Mouse (Mus musculus): ENCODE data around the gene Rab44. TPM values are rescaled to one million over a fixed set of nuclear protein-coding genes. Genes with fewer than 3 reads are reported as not detected.
A peak's percentile ranks its signal among the peaks of the same experiment; 100 is the strongest.

The Rab44 gene
- polyA plus RNA-seq, 1 experiment = 514 TPM

DNA sequence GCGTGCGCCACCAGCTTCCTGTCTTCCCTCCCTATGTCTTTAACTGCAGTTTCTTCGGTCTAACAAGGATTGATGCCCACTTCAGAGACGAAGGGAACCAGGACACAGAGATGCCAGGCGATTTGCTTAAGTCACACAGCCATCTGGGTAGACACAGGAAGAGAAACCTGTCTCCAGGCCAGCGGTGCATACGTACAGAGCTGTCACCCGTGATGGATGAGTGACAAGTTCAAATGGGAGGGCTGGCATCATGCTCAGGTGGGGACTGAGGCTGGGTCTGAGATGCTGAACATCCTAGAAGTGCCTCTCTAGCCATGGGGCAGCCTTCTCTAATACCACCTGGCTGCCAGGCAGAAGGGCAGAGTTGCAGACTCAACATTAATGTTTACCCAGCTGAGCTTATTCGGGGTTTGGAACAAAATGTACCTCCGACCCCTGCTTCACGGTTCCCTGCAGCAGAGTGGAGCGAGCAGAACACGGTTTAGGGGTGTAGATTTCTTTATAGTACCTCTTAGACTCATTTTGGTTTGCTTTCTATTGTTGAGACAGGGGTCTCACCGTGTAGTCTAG lies 56.6 kb downstream of the Rab44 start:
- no peak for TF ChIP-seq POLR2A (IDR thresholded peaks at IDR 0.05; ENCODE audit: borderline replicate concordance, control insufficient read depth, low read depth, low read length)
- TF ChIP-seq CTCF (IDR thresholded peaks at IDR 0.05; ENCODE audit: control insufficient read depth, insufficient read depth, low read length) = no peak
- Histone ChIP-seq H3K27ac (ENCODE audit: control insufficient read depth, insufficient read depth, low read depth, low read length, poor library complexity) (no peak overlapping the region), H3K4me1 (ENCODE audit: control insufficient read depth, insufficient read depth, low read length) (peaks cover 14% of the 10 kb centered on the region), H3K4me3 (replicated peaks; ENCODE audit: control insufficient read depth, low read depth, low read length) (no peak overlapping the region)
- 38% methylated on average over 14 of the region's 14 CpGs for WGBS

DNA sequence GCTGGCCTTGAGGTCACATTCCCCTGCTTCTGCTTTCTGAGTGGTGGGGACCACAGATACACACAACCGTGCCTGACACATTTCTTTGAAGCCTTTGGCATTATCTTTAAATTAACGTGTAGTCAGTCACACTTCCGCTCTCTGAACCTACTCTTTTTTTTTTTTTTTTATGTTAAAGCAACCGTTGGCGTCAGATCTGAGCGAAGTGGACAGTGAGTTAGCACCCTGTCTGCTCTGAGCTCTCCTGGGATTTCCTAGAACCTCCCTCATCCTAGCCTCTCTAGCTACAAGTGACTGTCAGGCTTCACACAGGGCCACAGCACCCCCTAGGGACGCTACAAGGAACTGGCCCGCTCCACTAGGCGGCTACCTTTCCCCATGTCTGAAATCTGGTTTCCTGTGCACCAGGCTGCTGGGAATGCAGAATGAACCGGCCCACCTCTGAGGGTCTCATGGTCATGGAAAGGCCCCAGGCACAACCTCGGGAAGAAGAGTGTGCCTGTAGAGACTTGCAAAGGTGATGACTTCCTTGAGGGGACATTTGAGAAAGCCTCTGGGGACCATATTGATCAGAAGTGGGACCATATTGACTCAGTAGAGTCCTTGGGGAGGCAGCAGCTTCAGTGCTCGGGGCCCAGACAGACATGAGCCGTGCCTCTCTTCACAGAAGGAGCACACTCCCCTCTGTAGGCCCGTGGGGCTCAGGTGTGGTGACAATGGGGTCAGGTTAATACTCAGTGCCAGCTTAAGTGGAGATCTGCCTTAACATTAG lies 57.2 kb downstream of the Rab44 start:
- H3K27ac ChIP-seq (ENCODE audit: control insufficient read depth, insufficient read depth, low read depth, low read length, poor library complexity) = peak overlapping the region; percentile 66
- peaks cover 14% of the 10 kb centered on the region for H3K4me1 ChIP-seq (ENCODE audit: control insufficient read depth, insufficient read depth, low read length)
- TF ChIP-seq CTCF (IDR thresholded peaks at IDR 0.05; ENCODE audit: control insufficient read depth, insufficient read depth, low read length) = peak; percentile 93
- TF ChIP-seq POLR2A (IDR thresholded peaks at IDR 0.05; ENCODE audit: borderline replicate concordance, control insufficient read depth, low read depth, low read length) = no peak
- 6% methylated on average over 14 of the region's 14 CpGs for WGBS
- H3K4me3 ChIP-seq (replicated peaks; ENCODE audit: control insufficient read depth, low read depth, low read length) = no peak overlapping the region

DNA sequence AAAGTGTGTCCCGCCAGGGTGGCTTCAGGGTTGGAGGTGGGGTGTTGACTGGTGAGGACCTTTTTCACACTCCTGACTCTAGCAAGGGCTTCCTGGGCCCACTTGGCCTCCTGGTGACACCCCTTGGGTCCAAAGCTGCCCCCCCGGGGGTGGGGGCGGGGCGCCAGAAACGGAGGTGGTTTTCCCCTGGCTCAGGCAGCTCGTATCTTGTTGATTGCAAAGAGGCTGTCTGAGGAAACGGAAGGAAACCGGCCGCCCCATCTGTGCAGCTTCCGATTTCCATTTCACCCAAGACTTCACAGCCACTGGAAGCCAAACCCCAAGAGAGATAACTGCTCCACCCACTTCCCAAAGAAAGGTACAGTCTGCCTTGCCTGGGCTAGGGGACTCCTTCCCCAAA lies 58.1 kb downstream of the Rab44 start:
- 4% methylated on average over 10 of the region's 10 CpGs for WGBS
- peak overlapping the region; percentile 52 for H3K4me3 ChIP-seq (replicated peaks; ENCODE audit: control insufficient read depth, low read depth, low read length)
- H3K27ac ChIP-seq (ENCODE audit: control insufficient read depth, insufficient read depth, low read depth, low read length, poor library complexity) = peak overlapping the region; percentile 66
- H3K4me1 ChIP-seq (ENCODE audit: control insufficient read depth, insufficient read depth, low read length) = peaks cover 12% of the 10 kb centered on the region
- no peak for TF ChIP-seq CTCF (IDR thresholded peaks at IDR 0.05; ENCODE audit: control insufficient read depth, insufficient read depth, low read length)
- no peak for TF ChIP-seq POLR2A (IDR thresholded peaks at IDR 0.05; ENCODE audit: borderline replicate concordance, control insufficient read depth, low read depth, low read length)

DNA sequence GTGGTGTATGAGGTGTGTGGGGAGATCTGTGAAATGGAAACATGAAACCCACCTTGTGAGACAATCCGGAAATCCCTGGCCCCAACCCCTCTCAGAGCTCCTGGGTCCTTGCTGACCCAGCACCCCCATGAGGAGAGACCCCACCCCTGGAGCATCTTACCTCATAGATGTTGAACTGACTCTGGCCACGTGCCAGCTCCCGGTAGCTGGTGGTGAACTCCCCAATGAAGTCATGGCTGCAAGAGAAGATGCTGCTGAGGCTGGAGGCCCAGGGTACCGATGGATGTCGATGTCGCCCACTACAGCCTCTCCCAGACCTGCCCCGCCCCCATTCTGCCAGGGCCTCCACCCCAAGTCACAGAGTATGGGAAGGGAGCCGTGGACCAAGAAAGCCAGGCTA lies 59.2 kb downstream of the Rab44 start:
- H3K4me1 ChIP-seq (ENCODE audit: control insufficient read depth, insufficient read depth, low read length) = peaks cover 10% of the 10 kb centered on the region; the same call in 1 of the 2 replicates
- TF ChIP-seq POLR2A (IDR thresholded peaks at IDR 0.05; ENCODE audit: borderline replicate concordance, control insufficient read depth, low read depth, low read length) (no peak), CTCF (IDR thresholded peaks at IDR 0.05; ENCODE audit: control insufficient read depth, insufficient read depth, low read length) (no peak)
- 77% methylated on average over 8 of the region's 8 CpGs for WGBS
- no peak overlapping the region for H3K27ac ChIP-seq (ENCODE audit: control insufficient read depth, insufficient read depth, low read depth, low read length, poor library complexity)
- H3K4me3 ChIP-seq (replicated peaks; ENCODE audit: control insufficient read depth, low read depth, low read length) = no peak overlapping the region

DNA sequence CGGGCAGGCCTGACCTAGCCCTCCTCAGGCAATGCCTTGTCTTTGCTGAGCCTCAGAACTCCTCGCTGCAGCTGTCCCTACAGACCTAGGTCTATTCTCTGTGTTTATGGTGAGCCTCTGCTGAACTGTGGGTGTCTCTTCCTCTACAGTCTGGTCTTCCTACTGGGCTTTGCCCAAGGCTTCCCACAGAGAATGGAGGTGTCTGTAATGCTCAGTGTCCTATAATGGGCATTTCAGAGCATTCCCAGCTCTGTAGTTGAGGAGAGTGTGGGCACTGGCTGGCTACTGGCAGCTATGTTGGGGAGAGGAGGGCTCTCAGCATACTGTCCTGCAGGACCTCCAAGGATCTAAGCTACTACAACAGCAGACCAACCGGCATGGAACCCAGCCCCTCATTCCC lies 61.7 kb downstream of the Rab44 start:
- Histone ChIP-seq H3K27ac (ENCODE audit: control insufficient read depth, insufficient read depth, low read depth, low read length, poor library complexity) (no peak overlapping the region), H3K4me1 (ENCODE audit: control insufficient read depth, insufficient read depth, low read length) (peaks cover 4% of the 10 kb centered on the region; the same call in 1 of the 2 replicates), H3K4me3 (replicated peaks; ENCODE audit: control insufficient read depth, low read depth, low read length) (no peak overlapping the region)
- no peak for TF ChIP-seq CTCF (IDR thresholded peaks at IDR 0.05; ENCODE audit: control insufficient read depth, insufficient read depth, low read length)
- no peak for TF ChIP-seq POLR2A (IDR thresholded peaks at IDR 0.05; ENCODE audit: borderline replicate concordance, control insufficient read depth, low read depth, low read length)
- 41% methylated on average over 3 of the region's 3 CpGs for WGBS

DNA sequence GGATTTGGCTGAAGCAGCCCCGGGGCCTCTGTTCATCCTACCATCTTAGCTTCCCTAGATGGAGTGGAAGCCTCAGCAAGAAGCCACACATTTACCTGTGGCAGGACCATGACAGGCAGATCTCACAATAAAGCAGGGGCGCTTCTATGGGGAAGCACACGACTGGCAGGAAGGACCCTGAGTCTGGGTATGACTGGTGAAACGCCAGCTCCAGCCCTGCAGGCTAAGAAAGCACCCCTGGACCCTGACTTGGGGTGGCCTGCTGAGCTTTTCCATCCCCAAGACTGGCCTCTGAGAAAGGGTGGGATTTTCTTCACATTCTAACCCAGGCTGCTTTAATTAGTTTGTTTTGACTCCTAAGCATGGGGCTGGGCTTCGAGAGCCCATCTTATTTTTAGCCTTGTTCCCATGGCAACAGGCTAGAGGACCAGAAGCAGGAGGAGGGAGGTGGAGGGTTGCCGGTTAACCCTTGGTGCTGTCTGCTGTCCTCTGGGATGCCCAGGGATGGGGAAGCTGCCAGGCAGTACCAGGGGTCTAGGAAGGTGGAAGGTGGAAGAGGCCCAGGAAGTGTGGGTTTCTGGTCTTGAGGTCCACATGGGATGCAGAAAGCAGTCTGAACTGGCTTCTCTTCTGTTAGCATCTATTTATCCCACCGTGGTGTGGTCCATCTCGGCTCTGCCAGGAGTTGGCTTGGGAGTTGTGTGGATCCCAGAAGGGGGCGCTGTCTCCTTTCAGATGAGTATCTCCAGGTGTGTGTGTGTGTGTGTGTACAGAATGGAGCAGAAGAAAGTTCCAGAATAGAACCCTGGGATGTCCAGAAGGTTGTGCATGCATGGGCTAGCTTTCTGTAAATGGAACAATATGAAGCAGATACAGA lies 62.7 kb downstream of the Rab44 start:
- TF ChIP-seq POLR2A (IDR thresholded peaks at IDR 0.05; ENCODE audit: borderline replicate concordance, control insufficient read depth, low read depth, low read length) = no peak
- peak; percentile 54; the same call in 1 of the 2 replicates for TF ChIP-seq CTCF (IDR thresholded peaks at IDR 0.05; ENCODE audit: control insufficient read depth, insufficient read depth, low read length)
- Histone ChIP-seq H3K4me1 (ENCODE audit: control insufficient read depth, insufficient read depth, low read length) (peaks cover 2% of the 10 kb centered on the region; the same call in 1 of the 2 replicates), H3K4me3 (replicated peaks; ENCODE audit: control insufficient read depth, low read depth, low read length) (no peak overlapping the region), H3K27ac (ENCODE audit: control insufficient read depth, insufficient read depth, low read depth, low read length, poor library complexity) (no peak overlapping the region)
- 22% methylated on average over 9 of the region's 9 CpGs for WGBS

DNA sequence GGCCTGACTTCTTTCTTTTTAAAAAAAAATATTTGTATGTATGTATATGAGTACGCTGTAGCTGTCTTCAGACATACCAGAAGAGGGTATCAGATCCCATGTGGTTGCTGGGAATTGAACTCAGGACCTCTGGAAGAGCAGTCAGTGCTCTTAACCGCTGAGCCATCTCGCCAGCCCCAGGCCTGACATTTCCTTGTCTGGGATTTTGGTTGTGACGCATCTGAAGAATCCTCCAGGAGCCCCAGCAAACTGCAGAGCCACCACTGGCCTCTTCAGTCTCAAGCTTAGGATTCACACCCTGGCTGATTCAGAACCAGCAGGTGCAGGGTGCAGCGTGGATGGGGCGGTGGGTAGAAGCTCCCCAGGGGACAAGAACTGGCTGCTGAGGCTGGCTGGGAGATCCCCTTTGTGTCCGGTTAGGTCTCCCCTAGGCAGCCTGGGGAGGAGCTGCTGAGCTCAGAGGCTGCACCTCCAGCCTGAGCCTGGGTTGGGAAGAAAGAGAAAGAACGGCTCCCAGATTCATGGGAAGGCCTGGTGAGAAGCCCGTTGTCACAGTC lies 64.6 kb downstream of the Rab44 start:
- H3K4me3 ChIP-seq (replicated peaks; ENCODE audit: control insufficient read depth, low read depth, low read length) = no peak overlapping the region
- WGBS = 76% methylated on average over 9 of the region's 9 CpGs
- no peaks in the 10 kb centered on the region; the same call in 1 of the 2 replicates for H3K4me1 ChIP-seq (ENCODE audit: control insufficient read depth, insufficient read depth, low read length)
- H3K27ac ChIP-seq (ENCODE audit: control insufficient read depth, insufficient read depth, low read depth, low read length, poor library complexity) = no peak overlapping the region
- TF ChIP-seq CTCF (IDR thresholded peaks at IDR 0.05; ENCODE audit: control insufficient read depth, insufficient read depth, low read length) = no peak
- no peak for TF ChIP-seq POLR2A (IDR thresholded peaks at IDR 0.05; ENCODE audit: borderline replicate concordance, control insufficient read depth, low read depth, low read length)
